Mouse (Mus musculus) forebrain, embryonic 10.5 days (tissue): ENCODE data around the gene Fam192a. TPM values are rescaled to one million over a fixed set of nuclear protein-coding genes. Genes with fewer than 3 reads are reported as not detected.

Source experiments
- DNase-seq: peaks from one replicate; pipeline ENCODE4 v3.0.0-alpha.2; 2017; ENCODE audit warnings: low spot score; ENCODE audit errors: extremely low spot score
- H3K27ac ChIP-seq: fragments of 300-500 bp; sonication (generic); 2 replicates; pipeline ENCODE4 v1.5.1; 2016; ENCODE audit warnings: mild to moderate bottlenecking
- H3K27me3 ChIP-seq: fragments of 300-500 bp; sonication (generic); 2 replicates; pipeline ENCODE4 v1.6.1; 2016; ENCODE audit warnings: mild to moderate bottlenecking; ENCODE audit not compliant: poor library complexity, severe bottlenecking
- H3K36me3 ChIP-seq: fragments of 300-500 bp; sonication (generic); replicated peaks from 2 replicates; pipeline ENCODE4 v1.6.1; 2016; ENCODE audit warnings: mild to moderate bottlenecking, moderate library complexity
- H3K4me1 ChIP-seq: fragments of 300-500 bp; sonication (generic); 2 replicates; pipeline ENCODE4 v1.6.1; 2016
- H3K4me3 ChIP-seq: fragments of 300-500 bp; sonication (generic); 2 replicates; pipeline ENCODE4 v1.5.1; 2016; ENCODE audit warnings: mild to moderate bottlenecking, moderate library complexity
- H3K9me3 ChIP-seq: fragments of 300-500 bp; sonication (generic); 2 replicates; pipeline ENCODE4 v1.6.1; 2016; ENCODE audit warnings: mild to moderate bottlenecking, moderate library complexity
- WGBS: fragments of 180-500 bp; shearing (Covaris S2); methylation state at CpG from one replicate; pipeline ENCODE4 v1.1.7; 2016; 5-methylcytosine and 5-hydroxymethylcytosine counted together
- polyA plus RNA-seq: library from polyadenylated mRNA; unstranded; fragments of >200 nt; fragmentation: Nextera tagmentation; extraction: Ambion mirVana; gene quantifications from 2 replicates; pipeline ENCODE4 v1.2.1, GENCODE M21; 2016

Fam192a gene
- polyA plus RNA-seq, 1 experiment from 2014 or later: 90.1 TPM

GRCm38 (mm10) chr8:94540889-94541795 lies 60.7 kb downstream of the Fam192a start:
- H3K27me3 ChIP-seq: peaks cover 3% of the 10 kb centered on the region; the same call in 1 of the 2 replicates
- no peak overlapping the region for H3K27ac ChIP-seq
- no peaks in the 10 kb centered on the region for H3K9me3 ChIP-seq
- H3K36me3 ChIP-seq: no peaks in the 10 kb centered on the region
- H3K4me3 ChIP-seq: no peak overlapping the region
- H3K4me1 ChIP-seq: 0 out of 2 replicates have a peak, but pooled peaks cover 8% of the 10 kb centered on the region
- DNase-seq: no peak
- WGBS: 84% methylated on average over 18 of the region's 18 CpGs

GRCm38 (mm10) chr8:94540025-94540424 lies 61.8 kb downstream of the Fam192a start:
- H3K36me3 ChIP-seq: no peaks in the 10 kb centered on the region
- WGBS: 94% methylated on average over 2 of the region's 2 CpGs

DNA sequence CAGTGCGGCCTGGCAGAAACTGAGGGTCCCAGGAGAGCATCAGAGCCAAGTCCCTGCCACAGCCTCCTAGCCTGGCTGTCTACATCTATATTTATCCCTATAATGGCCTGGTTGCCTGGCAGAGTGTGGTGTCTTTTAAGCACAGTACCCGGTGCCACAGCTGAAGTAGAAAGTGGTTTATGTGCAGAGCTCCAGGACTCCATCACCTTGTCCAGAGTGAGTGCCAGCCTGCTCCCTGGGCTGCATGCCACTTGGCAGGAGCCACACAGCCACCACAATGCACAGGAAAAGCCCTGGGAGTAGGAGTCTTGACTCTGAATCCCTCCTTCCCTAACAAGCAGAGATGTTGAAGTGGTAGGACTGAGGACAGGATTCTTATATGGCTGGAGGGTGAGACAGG lies 64.3 kb downstream of the Fam192a start:
- no peak overlapping the region for H3K4me3 ChIP-seq
- H3K36me3 ChIP-seq: no peaks in the 10 kb centered on the region
- H3K9me3 ChIP-seq: no peaks in the 10 kb centered on the region
- peaks cover 37% of the 10 kb centered on the region for H3K4me1 ChIP-seq
- H3K27me3 ChIP-seq: peaks cover 38% of the 10 kb centered on the region
- no peak overlapping the region for H3K27ac ChIP-seq
- DNase-seq: no peak
- 80% methylated on average over 2 of the region's 2 CpGs for WGBS

More at GRCm38 (mm10) chr8:94540025-94540424, 61.8 kb downstream of the Fam192a start:
- Histone ChIP-seq H3K4me3 (no peak overlapping the region), H3K27me3 (peaks cover 12% of the 10 kb centered on the region), H3K27ac (no peak overlapping the region), H3K9me3 (no peaks in the 10 kb centered on the region), H3K4me1 (peaks cover 12% of the 10 kb centered on the region)
- no peak for DNase-seq

- no peak overlapping the region for H3K4me3 ChIP-seq
- H3K36me3 ChIP-seq: no peaks in the 10 kb centered on the region
- no peaks in the 10 kb centered on the region for H3K9me3 ChIP-seq
- peak overlapping the region; percentile 42; the same call in 1 of the 2 replicates for H3K27ac ChIP-seq
- WGBS: 86% methylated on average over 7 of the region's 7 CpGs
- H3K4me1 ChIP-seq: peaks cover 46% of the 10 kb centered on the region
- H3K27me3 ChIP-seq: peaks cover 56% of the 10 kb centered on the region
- no peak for DNase-seq
Observed at GRCm38 (mm10) chr8:94535631-94536030, 66.2 kb downstream of the Fam192a start.

DNA sequence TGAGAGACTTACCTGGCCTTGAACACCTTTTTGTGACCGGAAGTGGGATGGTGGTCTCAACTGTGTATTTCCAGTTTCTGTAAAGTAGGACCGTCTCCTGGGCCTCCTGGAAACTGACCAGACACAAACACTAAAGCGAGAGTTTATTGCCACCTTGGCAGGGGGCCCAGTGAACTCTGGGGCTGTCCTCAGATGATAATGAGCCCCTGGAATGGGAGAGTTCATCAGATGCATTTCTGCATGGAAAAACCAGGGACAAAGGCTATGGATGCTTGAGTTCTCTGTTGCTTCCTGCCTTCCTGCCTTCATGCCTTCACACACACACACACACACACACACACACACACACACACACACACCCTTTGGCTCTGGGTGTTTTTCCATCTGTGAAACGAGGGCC lies 67.2 kb downstream of the Fam192a start:
- Histone ChIP-seq H3K9me3 (no peaks in the 10 kb centered on the region), H3K27me3 (peaks cover 65% of the 10 kb centered on the region), H3K4me1 (peaks cover 43% of the 10 kb centered on the region), H3K36me3 (no peaks in the 10 kb centered on the region), H3K4me3 (no peak overlapping the region), H3K27ac (0 out of 2 replicates have a peak overlapping the region, but pooled peaks have one; percentile 48)
- WGBS: 55% methylated on average over 4 of the region's 4 CpGs
- no peak for DNase-seq

DNA sequence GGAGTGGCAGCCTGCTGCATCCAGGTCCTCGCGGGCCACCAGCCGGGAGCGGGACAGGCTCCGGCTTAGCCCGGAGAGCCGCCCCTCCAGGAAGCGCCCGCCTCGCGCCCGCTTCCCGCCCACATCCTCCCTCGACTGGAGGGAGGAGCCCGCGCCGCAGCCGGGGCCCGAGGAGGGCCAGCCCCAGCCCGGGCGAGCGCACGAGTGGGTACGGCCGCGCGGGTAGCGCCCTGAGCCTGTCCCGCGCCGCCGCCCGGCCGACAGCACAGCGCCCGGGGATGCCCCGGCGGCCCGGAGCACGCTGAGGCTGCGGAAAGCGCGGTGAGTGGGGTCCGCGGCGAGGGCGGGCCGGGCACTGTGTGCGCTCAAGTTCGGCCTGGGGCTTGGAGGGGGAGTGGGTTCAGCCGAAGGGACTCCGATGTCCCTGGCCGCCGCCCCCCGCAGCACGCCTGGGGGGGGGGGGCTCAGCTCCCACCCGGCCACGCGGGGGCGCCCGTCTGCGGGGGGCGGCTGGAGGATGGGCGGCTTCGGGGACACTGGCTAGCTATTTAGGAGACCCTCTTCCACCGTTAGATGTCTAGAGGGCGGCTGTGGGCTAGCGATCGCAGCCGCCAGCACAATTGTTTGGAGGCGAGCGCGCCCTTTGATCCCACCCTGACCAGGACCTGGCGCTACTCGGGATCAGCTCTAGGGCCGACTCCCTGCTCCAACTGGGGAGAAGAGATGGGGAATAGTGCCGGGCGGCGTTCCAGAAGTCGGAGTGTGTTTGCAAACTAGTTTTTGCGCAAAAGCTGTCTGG lies 68.7 kb downstream of the Fam192a start, which contains the start of gene Cpne2:
Gene Cpne2 (plus strand): TSS at position 118 of the 799 bp plus-strand sequence.
- Histone ChIP-seq H3K36me3 (no peaks in the 10 kb centered on the region), H3K9me3 (no peaks in the 10 kb centered on the region), H3K4me3 (peak within 1 kb of the TSS; percentile 73), H3K27ac (peak within 1 kb of the TSS; percentile 91), H3K4me1 (peaks cover 43% of the 10 kb centered on the region), H3K27me3 (peaks cover 66% of the 10 kb centered on the region)
- under 1% methylated on average over 76 of the region's 81 CpGs for WGBS
- peak; percentile 66 for DNase-seq

DNA sequence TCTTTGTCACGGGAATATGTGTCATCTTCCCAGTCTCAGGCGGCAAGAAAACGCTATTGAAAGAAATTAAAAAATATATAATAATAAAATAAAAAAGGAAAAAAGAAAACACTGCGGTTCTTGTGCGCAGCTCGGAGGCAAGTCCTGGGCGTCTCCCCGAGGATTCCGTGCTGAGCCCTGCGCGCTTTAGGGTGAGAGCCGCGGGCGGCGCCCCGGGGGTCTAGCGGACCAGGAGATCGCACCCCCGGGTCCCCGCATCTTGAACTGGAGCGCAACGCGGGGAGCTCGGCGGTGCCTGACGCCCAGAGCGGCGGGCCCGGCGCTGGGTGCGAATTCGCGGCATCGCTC lies 69.3 kb downstream of the Fam192a start:
- 0% methylated on average over 34 of the region's 34 CpGs for WGBS
- DNase-seq: no peak
- Histone ChIP-seq H3K9me3 (no peaks in the 10 kb centered on the region), H3K36me3 (no peaks in the 10 kb centered on the region), H3K27ac (peak overlapping the region; percentile 91), H3K27me3 (peaks cover 66% of the 10 kb centered on the region), H3K4me1 (peaks cover 43% of the 10 kb centered on the region), H3K4me3 (peak overlapping the region; percentile 73)

GRCm38 (mm10) chr8:94532000-94532399 lies 69.8 kb downstream of the Fam192a start:
- Histone ChIP-seq H3K36me3 (no peaks in the 10 kb centered on the region), H3K27me3 (peaks cover 66% of the 10 kb centered on the region), H3K9me3 (no peaks in the 10 kb centered on the region), H3K4me1 (peaks cover 43% of the 10 kb centered on the region), H3K4me3 (peak overlapping the region; percentile 73), H3K27ac (peak overlapping the region; percentile 91)
- DNase-seq: peak; percentile 53
- under 1% methylated on average over 8 of the region's 8 CpGs for WGBS

GRCm38 (mm10) chr8:94530643-94531042 lies 71.2 kb downstream of the Fam192a start:
- Histone ChIP-seq H3K4me3 (no peak overlapping the region), H3K4me1 (peaks cover 40% of the 10 kb centered on the region), H3K36me3 (no peaks in the 10 kb centered on the region), H3K9me3 (no peaks in the 10 kb centered on the region), H3K27me3 (peaks cover 60% of the 10 kb centered on the region), H3K27ac (no peak overlapping the region)
- DNase-seq: no peak
- 94% methylated on average over 4 of the region's 4 CpGs for WGBS

DNA sequence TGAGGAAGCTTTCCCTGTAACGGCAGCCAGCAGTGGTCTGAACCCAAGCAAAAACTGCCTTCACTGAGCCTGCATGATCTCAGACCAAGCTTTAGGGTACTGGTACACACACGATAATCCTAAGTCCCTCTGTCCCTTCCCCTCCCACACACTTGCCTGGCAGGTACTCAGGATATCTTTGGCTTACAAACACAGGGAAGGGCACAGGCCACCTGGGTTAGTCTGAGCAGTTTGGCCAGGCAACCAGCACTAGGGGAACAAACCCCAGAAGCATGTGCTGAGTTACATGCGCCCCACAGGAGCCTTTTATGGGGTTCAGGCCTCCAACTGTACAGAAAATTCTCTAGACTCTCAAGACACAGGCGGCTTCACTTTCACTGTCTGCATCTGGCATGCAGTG lies 71.9 kb downstream of the Fam192a start:
- peaks cover 53% of the 10 kb centered on the region for H3K27me3 ChIP-seq
- peaks cover 33% of the 10 kb centered on the region for H3K4me1 ChIP-seq
- 72% methylated on average over 4 of the region's 4 CpGs for WGBS
- H3K36me3 ChIP-seq: no peaks in the 10 kb centered on the region
- H3K27ac ChIP-seq: no peak overlapping the region
- no peak for DNase-seq
- no peaks in the 10 kb centered on the region for H3K9me3 ChIP-seq
- H3K4me3 ChIP-seq: no peak overlapping the region

GRCm38 (mm10) chr8:94528245-94528644 lies 73.6 kb downstream of the Fam192a start:
- H3K4me1 ChIP-seq: peaks cover 16% of the 10 kb centered on the region
- 56% methylated on average over 4 of the region's 4 CpGs for WGBS
- H3K27me3 ChIP-seq: peaks cover 36% of the 10 kb centered on the region
- peak; percentile 48 for DNase-seq
- H3K9me3 ChIP-seq: no peaks in the 10 kb centered on the region
- no peak overlapping the region for H3K27ac ChIP-seq
- H3K36me3 ChIP-seq: no peaks in the 10 kb centered on the region
- no peak overlapping the region for H3K4me3 ChIP-seq

GRCm38 (mm10) chr8:94527178-94527577 lies 74.6 kb downstream of the Fam192a start:
- Histone ChIP-seq H3K9me3 (no peaks in the 10 kb centered on the region), H3K27me3 (peaks cover 26% of the 10 kb centered on the region), H3K4me3 (no peak overlapping the region), H3K4me1 (peaks cover 6% of the 10 kb centered on the region), H3K36me3 (no peaks in the 10 kb centered on the region), H3K27ac (no peak overlapping the region)
- WGBS: 90% methylated on average over 7 of the region's 7 CpGs
- no peak for DNase-seq
